Mouse (Mus musculus) kidney, embryonic 15.5 days (tissue): ENCODE data around the gene Tmed4. TPM values are rescaled to one million over a fixed set of nuclear protein-coding genes. Genes with fewer than 3 reads are reported as not detected.

Experiments
- ATAC-seq: fragments of 200-750 bp; cut with Nextera tagmentation; replicated peaks from 2 replicates; pipeline ENCODE4 v1.8.0; 2017; ENCODE audit warnings: moderate TSS enrichment; ENCODE audit not compliant: low FRiP score
- H3K27ac ChIP-seq: fragments of 300-500 bp; sonication (generic); 2 replicates; pipeline ENCODE4 v1.5.1; 2015; ENCODE audit warnings: mild to moderate bottlenecking, inconsistent platforms
- H3K27me3 ChIP-seq: fragments of 300-500 bp; sonication (generic); 2 replicates; pipeline ENCODE4 v1.6.1; 2015; ENCODE audit warnings: inconsistent platforms
- H3K36me3 ChIP-seq: fragments of 300-500 bp; sonication (generic); 2 replicates; pipeline ENCODE4 v1.6.1; 2015; ENCODE audit warnings: inconsistent platforms
- H3K4me1 ChIP-seq: fragments of 300-500 bp; sonication (generic); 2 replicates; pipeline ENCODE4 v1.6.1; 2015; ENCODE audit warnings: inconsistent platforms
- H3K4me2 ChIP-seq: fragments of 300-500 bp; sonication (generic); 2 replicates; pipeline ENCODE4 v1.6.1; 2015; ENCODE audit warnings: moderate library complexity, mild to moderate bottlenecking, inconsistent platforms
- H3K4me3 ChIP-seq: fragments of 300-500 bp; sonication (generic); replicated peaks from 2 replicates; pipeline ENCODE4 v1.5.1; 2015; ENCODE audit warnings: mild to moderate bottlenecking, inconsistent platforms
- H3K9ac ChIP-seq: fragments of 300-500 bp; sonication (generic); 2 replicates; pipeline ENCODE4 v1.6.1; 2015; ENCODE audit warnings: mild to moderate bottlenecking, inconsistent platforms
- H3K9me3 ChIP-seq: fragments of 300-500 bp; sonication (generic); replicated peaks from 2 replicates; pipeline ENCODE4 v1.6.1; 2016; ENCODE audit warnings: inconsistent platforms
- WGBS: fragments of 180-500 bp; shearing (Covaris S2); methylation state at CpG from one replicate; pipeline ENCODE4 v1.1.7; 2015; ENCODE audit warnings: mixed read lengths; 5-methylcytosine and 5-hydroxymethylcytosine counted together
- polyA plus RNA-seq: library from polyadenylated mRNA; unstranded; fragments of >200 nt; fragmentation: Nextera tagmentation; extraction: Ambion mirVana; gene quantifications from 2 replicates; pipeline ENCODE4 v1.2.1, GENCODE M21; 2015

Gene Tmed4
- polyA plus RNA-seq, 1 experiment from 2014 or later, result 133 TPM

GRCm38 (mm10) chr11:6294632-6295031, 20.0 kb upstream of the Tmed4 start:
- peaks cover 13% of the 10 kb centered on the region; the same call in 1 of the 2 replicates for H3K4me1 ChIP-seq
- peaks cover 29% of the 10 kb centered on the region for H3K36me3 ChIP-seq
- H3K9ac ChIP-seq, result no peak overlapping the region
- no peak overlapping the region for H3K4me3 ChIP-seq
- WGBS, result 93% methylated on average over 4 of the region's 4 CpGs
- H3K9me3 ChIP-seq, result no peaks in the 10 kb centered on the region
- H3K27me3 ChIP-seq, result no peaks in the 10 kb centered on the region
- H3K27ac ChIP-seq, result no peak overlapping the region
- H3K4me2 ChIP-seq, result no peak overlapping the region
- ATAC-seq, result no peak

- H3K4me3 ChIP-seq, result no peak overlapping the region
- no peak overlapping the region for H3K4me2 ChIP-seq
- ATAC-seq, result no peak
- WGBS, result 87% methylated on average over 2 of the region's 2 CpGs
- peaks cover 13% of the 10 kb centered on the region; the same call in 1 of the 2 replicates for H3K4me1 ChIP-seq
- no peak overlapping the region for H3K9ac ChIP-seq
- H3K36me3 ChIP-seq, result peaks cover 18% of the 10 kb centered on the region
- H3K27ac ChIP-seq, result no peak overlapping the region
- no peaks in the 10 kb centered on the region for H3K27me3 ChIP-seq
- no peaks in the 10 kb centered on the region for H3K9me3 ChIP-seq
Measured at GRCm38 (mm10) chr11:6293601-6294000, 18.9 kb upstream of the Tmed4 start.

- Histone ChIP-seq H3K27me3 (no peaks in the 10 kb centered on the region), H3K36me3 (peaks cover 12% of the 10 kb centered on the region), H3K9me3 (no peaks in the 10 kb centered on the region), H3K4me1 (peaks cover 13% of the 10 kb centered on the region; the same call in 1 of the 2 replicates), H3K4me3 (peak overlapping the region; percentile 69), H3K4me2 (peak overlapping the region; percentile 61), H3K9ac (no peak overlapping the region), H3K27ac (no peak overlapping the region)
- WGBS, result 91% methylated on average over 4 of the region's 4 CpGs
- ATAC-seq, result no peak
Measured at GRCm38 (mm10) chr11:6292988-6293349, 18.3 kb upstream of the Tmed4 start.

GRCm38 (mm10) chr11:6292116-6292987, 17.7 kb upstream of the Tmed4 start:
- no peak for ATAC-seq
- peaks cover 6% of the 10 kb centered on the region for H3K36me3 ChIP-seq
- H3K4me3 ChIP-seq, result peak overlapping the region; percentile 69
- 15% methylated on average over 33 of the region's 33 CpGs for WGBS
- peaks cover 13% of the 10 kb centered on the region; the same call in 1 of the 2 replicates for H3K4me1 ChIP-seq
- peak overlapping the region; percentile 80 for H3K9ac ChIP-seq
- peak overlapping the region; percentile 61 for H3K4me2 ChIP-seq
- no peaks in the 10 kb centered on the region for H3K9me3 ChIP-seq
- H3K27me3 ChIP-seq, result no peaks in the 10 kb centered on the region
- H3K27ac ChIP-seq, result peak overlapping the region; percentile 94

- Histone ChIP-seq H3K27ac (peak within 1 kb of the TSS; percentile 94), H3K4me1 (peaks cover 13% of the 10 kb centered on the region; the same call in 1 of the 2 replicates), H3K36me3 (no peaks in the 10 kb centered on the region), H3K9me3 (no peaks in the 10 kb centered on the region), H3K27me3 (no peaks in the 10 kb centered on the region), H3K9ac (peak within 1 kb of the TSS; percentile 80), H3K4me3 (peak within 1 kb of the TSS; percentile 69), H3K4me2 (peak within 1 kb of the TSS; percentile 61)
- ATAC-seq, result peak; percentile 99
- under 1% methylated on average over 67 of the region's 77 CpGs for WGBS
Measured at GRCm38 (mm10) chr11:6291401-6292115, 16.9 kb upstream of the Tmed4 start, which contains the start of gene Ogdh. Gene Ogdh (plus strand): TSS chr11:6291633.

- peaks cover 13% of the 10 kb centered on the region; the same call in 1 of the 2 replicates for H3K4me1 ChIP-seq
- 25% methylated on average over 3 of the region's 3 CpGs for WGBS
- peak overlapping the region; percentile 69 for H3K4me3 ChIP-seq
- H3K27me3 ChIP-seq, result no peaks in the 10 kb centered on the region
- no peak for ATAC-seq
- peak overlapping the region; percentile 94; the same call in 1 of the 2 replicates for H3K27ac ChIP-seq
- H3K9me3 ChIP-seq, result no peaks in the 10 kb centered on the region
- no peaks in the 10 kb centered on the region for H3K36me3 ChIP-seq
- 0 out of 2 replicates have a peak overlapping the region, but pooled peaks have one; percentile 80 for H3K9ac ChIP-seq
- H3K4me2 ChIP-seq, result peak overlapping the region; percentile 61
Measured at GRCm38 (mm10) chr11:6290883-6291282, 16.2 kb upstream of the Tmed4 start.

- H3K4me3 ChIP-seq, result no peak overlapping the region
- 94% methylated on average over 3 of the region's 3 CpGs for WGBS
- no peak for ATAC-seq
Measured at GRCm38 (mm10) chr11:6290138-6290537, 15.5 kb upstream of the Tmed4 start.

GRCm38 (mm10) chr11:6282940-6283339, 8.3 kb upstream of the Tmed4 start:
- Histone ChIP-seq H3K9ac (no peak overlapping the region), H3K27ac (no peak overlapping the region), H3K4me1 (no peaks in the 10 kb centered on the region), H3K4me3 (no peak overlapping the region), H3K4me2 (no peak overlapping the region), H3K9me3 (peaks cover 4% of the 10 kb centered on the region; the same call in 1 of the 2 replicates), H3K36me3 (no peaks in the 10 kb centered on the region), H3K27me3 (no peaks in the 10 kb centered on the region)
- no peak for ATAC-seq
- WGBS, result 78% methylated on average over 3 of the region's 3 CpGs

More at GRCm38 (mm10) chr11:6290138-6290537, 15.5 kb upstream of the Tmed4 start:
- H3K4me2 ChIP-seq, result no peak overlapping the region
- H3K9ac ChIP-seq, result no peak overlapping the region
- H3K27ac ChIP-seq, result no peak overlapping the region
- H3K27me3 ChIP-seq, result no peaks in the 10 kb centered on the region
- H3K9me3 ChIP-seq, result no peaks in the 10 kb centered on the region
- H3K36me3 ChIP-seq, result no peaks in the 10 kb centered on the region
- H3K4me1 ChIP-seq, result peaks cover 13% of the 10 kb centered on the region; the same call in 1 of the 2 replicates

- no peak overlapping the region for H3K9ac ChIP-seq
- no peak overlapping the region for H3K4me3 ChIP-seq
- no peaks in the 10 kb centered on the region for H3K27me3 ChIP-seq
- no peak for ATAC-seq
- peaks cover 11% of the 10 kb centered on the region for H3K36me3 ChIP-seq
- H3K4me1 ChIP-seq, result peaks cover 25% of the 10 kb centered on the region
- no peak overlapping the region for H3K27ac ChIP-seq
- peaks cover 4% of the 10 kb centered on the region; the same call in 1 of the 2 replicates for H3K9me3 ChIP-seq
- WGBS, result 74% methylated on average over 3 of the region's 3 CpGs
- H3K4me2 ChIP-seq, result no peak overlapping the region
Measured at GRCm38 (mm10) chr11:6276466-6276865, 1.8 kb upstream of the Tmed4 start.

GRCm38 (mm10) chr11:6275094-6275484, 419 bp upstream of the Tmed4 start:
- peaks cover 25% of the 10 kb centered on the region for H3K4me1 ChIP-seq
- H3K9ac ChIP-seq, result peak overlapping the region; percentile 88
- 24% methylated on average over 7 of the region's 7 CpGs for WGBS
- peak overlapping the region; percentile 49 for H3K27ac ChIP-seq
- peaks cover 23% of the 10 kb centered on the region for H3K36me3 ChIP-seq
- no peaks in the 10 kb centered on the region for H3K9me3 ChIP-seq
- H3K4me3 ChIP-seq, result peak overlapping the region; percentile 88
- H3K4me2 ChIP-seq, result peak overlapping the region; percentile 71
- no peaks in the 10 kb centered on the region for H3K27me3 ChIP-seq
- peak; percentile 27; the same call in 1 of the 2 replicates for ATAC-seq

- Histone ChIP-seq H3K9ac (peak overlapping the region; percentile 88), H3K4me3 (peak overlapping the region; percentile 88), H3K27ac (no peak overlapping the region), H3K36me3 (peaks cover 27% of the 10 kb centered on the region), H3K9me3 (no peaks in the 10 kb centered on the region), H3K27me3 (no peaks in the 10 kb centered on the region), H3K4me1 (peaks cover 25% of the 10 kb centered on the region), H3K4me2 (peak overlapping the region; percentile 71)
- WGBS, result 40% methylated on average over 11 of the region's 11 CpGs
- no peak for ATAC-seq
Measured at GRCm38 (mm10) chr11:6273607-6274006, 1.1 kb downstream of the Tmed4 start.
